Mouse (Mus musculus): ENCODE measurements around the gene Mthfd1l.
A peak's percentile ranks its signal among the peaks of the same experiment; 100 is the strongest.

Gene Mthfd1l

GRCm38 (mm10) chr10:3978792-3979488, 6.0 kb downstream of the Mthfd1l start:
- peak; percentile 91 to 94 for DNase-seq

GRCm38 (mm10) chr10:3980231-3980630, 7.3 kb downstream of the Mthfd1l start:
- DNase-seq = peak in 1 of 2 experiments; percentile 27

GRCm38 (mm10) chr10:3990295-3990883, 17.5 kb downstream of the Mthfd1l start:
- no peak for DNase-seq

- DNase-seq = no peak
These were observed 20.6 kb downstream of the Mthfd1l start for GRCm38 (mm10) chr10:3993365-3994102.

GRCm38 (mm10) chr10:3995277-3995676, 22.4 kb downstream of the Mthfd1l start:
- no peak for DNase-seq

GRCm38 (mm10) chr10:3996170-3996876, 23.4 kb downstream of the Mthfd1l start:
- DNase-seq = peak; percentile 72 to 82

GRCm38 (mm10) chr10:3997851-3998426, 25.0 kb downstream of the Mthfd1l start:
- no peak for DNase-seq

- no peak for DNase-seq
These were observed 29.8 kb downstream of the Mthfd1l start for GRCm38 (mm10) chr10:4002711-4003110.

GRCm38 (mm10) chr10:4005191-4005590, 32.3 kb downstream of the Mthfd1l start:
- no peak for DNase-seq

- DNase-seq = no peak
These were observed 33.5 kb downstream of the Mthfd1l start for GRCm38 (mm10) chr10:4006296-4007015.

GRCm38 (mm10) chr10:4022628-4023303, 49.8 kb downstream of the Mthfd1l start:
- DNase-seq = no peak

- DNase-seq = no peak
These were observed 53.7 kb downstream of the Mthfd1l start for GRCm38 (mm10) chr10:4026616-4027015.

GRCm38 (mm10) chr10:4027466-4027865, 54.5 kb downstream of the Mthfd1l start:
- DNase-seq = no peak

GRCm38 (mm10) chr10:4028851-4029442, 56.0 kb downstream of the Mthfd1l start:
- no peak for DNase-seq

- no peak for DNase-seq
These were observed 60.8 kb downstream of the Mthfd1l start for GRCm38 (mm10) chr10:4033761-4034160.

GRCm38 (mm10) chr10:4036476-4036875, 63.6 kb downstream of the Mthfd1l start:
- no peak for DNase-seq

GRCm38 (mm10) chr10:4037066-4037465, 64.1 kb downstream of the Mthfd1l start:
- DNase-seq = peak; percentile 37 to 60

GRCm38 (mm10) chr10:4038576-4038975, 65.7 kb downstream of the Mthfd1l start:
- DNase-seq = no peak

- peak; percentile 69 to 83 for DNase-seq
These were observed 68.8 kb downstream of the Mthfd1l start for GRCm38 (mm10) chr10:4041691-4042090.

GRCm38 (mm10) chr10:4044421-4044820, 71.5 kb downstream of the Mthfd1l start:
- DNase-seq = no peak

- DNase-seq = no peak
These were observed 73.6 kb downstream of the Mthfd1l start for GRCm38 (mm10) chr10:4046496-4046895.
